Mouse (Mus musculus) myocyte (in vitro differentiated cells): ENCODE data around the gene Gm20379. TPM values are rescaled to one million over a fixed set of nuclear protein-coding genes. Genes with fewer than 3 reads are reported as not detected.

Experiments used
- H3K27me3 ChIP-seq: one replicate; pipeline ENCODE4 v1.6.1; 2011; ENCODE audit not compliant: control insufficient read depth, insufficient read depth, insufficient read length
- H3K36me3 ChIP-seq: one replicate; pipeline ENCODE4 v1.6.1; 2011; ENCODE audit not compliant: control insufficient read depth, insufficient read depth
- H3K4me2 ChIP-seq: one replicate; pipeline ENCODE4 v1.6.1; 2011; ENCODE audit warnings: low read depth, control low read depth
- H3K4me3 ChIP-seq: one replicate; pipeline ENCODE4 v1.5.1; 2011; ENCODE audit warnings: mild to moderate bottlenecking, control low read depth, moderate library complexity
- H3K79me2 ChIP-seq: one replicate; pipeline ENCODE4 v1.6.1; 2011; ENCODE audit not compliant: control insufficient read depth, insufficient read depth
- H3ac ChIP-seq: one replicate; pipeline ENCODE4 v1.6.1; 2011; ENCODE audit not compliant: control insufficient read depth, insufficient read length
- E2F4 ChIP-seq: IDR thresholded peaks from one replicate; pipeline ENCODE4 v1.6.1; 2011; ENCODE audit warnings: mild to moderate bottlenecking, control low read depth, moderate library complexity; ENCODE audit not compliant: insufficient read depth
- MAX ChIP-seq: IDR thresholded peaks from one replicate; pipeline ENCODE4 v1.6.1; 2011; ENCODE audit warnings: low read depth, mild to moderate bottlenecking, control low read depth
- MYOD1 ChIP-seq, 3 experiments: IDR thresholded peaks; one replicate each; pipeline ENCODE4 v1.6.1; 2011; ENCODE audit warnings: control low read depth in 2 of 3, low read depth in 2 of 3, mild to moderate bottlenecking in 2 of 3, moderate library complexity in 1 of 3; ENCODE audit not compliant: insufficient read length in 2 of 3, control insufficient read depth in 1 of 3
- MYOG ChIP-seq, 3 experiments: IDR thresholded peaks; one replicate each; pipeline ENCODE4 v1.6.1; 2011; ENCODE audit warnings: control low read depth in 2 of 3, low read depth in 2 of 3, mild to moderate bottlenecking in 2 of 3; ENCODE audit not compliant: insufficient read length in 2 of 3, control insufficient read depth in 1 of 3, insufficient read depth in 1 of 3
- POLR2A ChIP-seq: IDR thresholded peaks from one replicate; pipeline ENCODE4 v1.6.1; 2011; ENCODE audit warnings: low read depth, mild to moderate bottlenecking, control low read depth, moderate library complexity; ENCODE audit not compliant: insufficient read length
- POLR2AphosphoS2 ChIP-seq: IDR thresholded peaks from one replicate; pipeline ENCODE4 v1.6.1; 2011; ENCODE audit warnings: low read depth, control low read depth; ENCODE audit not compliant: insufficient read length
- REST ChIP-seq: IDR thresholded peaks from one replicate; pipeline ENCODE4 v1.6.1; 2011; ENCODE audit warnings: mild to moderate bottlenecking, control low read depth, moderate library complexity; ENCODE audit not compliant: insufficient read depth, insufficient read length
- SRF ChIP-seq: IDR thresholded peaks from one replicate; pipeline ENCODE4 v1.6.1; 2011; ENCODE audit warnings: low read depth; ENCODE audit not compliant: control insufficient read depth, insufficient read length
- TCF3 ChIP-seq: IDR thresholded peaks from one replicate; pipeline ENCODE4 v1.6.1; 2011; ENCODE audit warnings: low read depth, control low read depth; ENCODE audit not compliant: insufficient read length
- USF1 ChIP-seq: IDR thresholded peaks from one replicate; pipeline ENCODE4 v1.6.1; 2011; ENCODE audit warnings: low read depth, mild to moderate bottlenecking, control low read depth, moderate library complexity
- polyA plus RNA-seq: library from polyadenylated mRNA; unstranded; fragments of >200 nt; fragmentation: generic; extraction: Trizol; gene quantifications from one replicate; pipeline ENCODE4 v1.2.1, GENCODE M21; 2012; ENCODE audit warnings: missing spikeins

Gene Gm20379
- polyA plus RNA-seq, 1 experiment, result not detected

GRCm38 (mm10) chr13:92354456-92355271 is 48.9 kb downstream of the Gm20379 start, which contains the start of the genes Dhfr and Msh3:
Gene Dhfr (plus strand): TSS chr13:92354726.
Gene Msh3 (minus strand): TSS chr13:92355003.
- peaks cover 9% of the 10 kb centered on the region for H3K36me3 ChIP-seq
- peak within 1 kb of the TSS; percentile 43 for H3K4me3 ChIP-seq
- no peaks in the 10 kb centered on the region for H3K79me2 ChIP-seq
- no peak for TF ChIP-seq REST
- no peak for TF ChIP-seq TCF3
- TF ChIP-seq POLR2A, result peak; percentile 58
- TF ChIP-seq USF1, result no peak
- TF ChIP-seq MYOD1 (IDR thresholded peaks at IDR 0.05; ENCODE audit: control insufficient read depth in 1 of 3, insufficient read length in 2 of 3, low read depth in 2 of 3), result peak in 1 of 3 experiments; percentile 20
- no peak for TF ChIP-seq MAX
- peak; percentile 45 for TF ChIP-seq POLR2AphosphoS2
- TF ChIP-seq E2F4, result peak; percentile 52
- peak; percentile 97 for TF ChIP-seq SRF
- peak within 1 kb of the TSS; percentile 19 for H3ac ChIP-seq
- no peaks in the 10 kb centered on the region for H3K27me3 ChIP-seq
- H3K4me2 ChIP-seq, result peak within 1 kb of the TSS; percentile 98

GRCm38 (mm10) chr13:92355272-92355643 is 49.5 kb downstream of the Gm20379 start:
- H3ac ChIP-seq, result peak overlapping the region; percentile 19
- H3K79me2 ChIP-seq, result no peaks in the 10 kb centered on the region
- H3K36me3 ChIP-seq, result peaks cover 9% of the 10 kb centered on the region
- peak overlapping the region; percentile 43 for H3K4me3 ChIP-seq
- H3K4me2 ChIP-seq, result peak overlapping the region; percentile 98
- no peak for TF ChIP-seq MYOG (IDR thresholded peaks at IDR 0.05; ENCODE audit: control insufficient read depth in 1 of 3, insufficient read depth in 1 of 3, insufficient read length in 2 of 3, low read depth in 2 of 3)
- TF ChIP-seq USF1, result no peak
- no peak for TF ChIP-seq REST
- no peak for TF ChIP-seq POLR2AphosphoS2
- H3K27me3 ChIP-seq, result no peaks in the 10 kb centered on the region

DNA sequence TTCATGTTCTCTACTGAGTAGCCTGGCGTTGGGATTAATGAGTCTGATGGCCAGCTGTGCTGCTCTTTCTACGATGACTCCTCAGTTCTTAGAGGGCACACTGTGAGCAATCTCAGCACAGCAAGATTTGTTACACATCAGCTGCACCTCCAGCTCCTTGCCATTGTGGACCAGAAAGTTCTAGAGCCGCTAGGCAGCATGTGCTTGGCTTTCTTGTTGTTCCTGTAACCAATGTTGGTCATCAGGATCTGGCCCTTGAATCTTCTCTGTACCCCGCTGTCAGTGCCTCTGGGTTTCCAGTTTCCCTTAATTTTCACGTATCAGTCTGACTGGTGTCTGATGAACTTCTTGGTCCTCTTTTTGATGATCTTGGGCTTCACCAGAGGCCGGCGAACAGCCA is 50.6 kb downstream of the Gm20379 start:
- Histone ChIP-seq H3K79me2 (no peaks in the 10 kb centered on the region), H3K36me3 (peaks cover 4% of the 10 kb centered on the region), H3K4me2 (peak overlapping the region; percentile 98), H3K4me3 (peak overlapping the region; percentile 43), H3K27me3 (no peaks in the 10 kb centered on the region), H3ac (no peak overlapping the region)
- TF ChIP-seq SRF (no peak), POLR2A (no peak), USF1 (no peak)

Other genes with a start within 250 kb of the Gm20379 start
- 0.07 TPM for gene Rasgrf2, start 174.3 kb upstream of the Gm20379 start, polyA plus RNA-seq
- 1.3 TPM for gene Dhfr, start 48.7 kb downstream of the Gm20379 start, polyA plus RNA-seq
- 2.5 TPM for gene Msh3, start 49.0 kb downstream of the Gm20379 start, polyA plus RNA-seq
- gene Ankrd34b, start 119.9 kb downstream of the Gm20379 start, polyA plus RNA-seq, result not detected
- gene Fam151b, start 178.0 kb downstream of the Gm20379 start, polyA plus RNA-seq, result 0.92 TPM
- 3.6 TPM for gene Zfyve16, start 224.9 kb downstream of the Gm20379 start, polyA plus RNA-seq